Mouse (Mus musculus) lung, embryonic 16.5 days (tissue): ENCODE measurements around the gene Sh2b1. TPM values are rescaled to one million over a fixed set of nuclear protein-coding genes. Genes with fewer than 3 reads are reported as not detected.

Experiments
- ATAC-seq: fragments of 200-750 bp; cut with Nextera tagmentation; 2 replicates; pipeline ENCODE4 v1.8.0; 2017; ENCODE audit warnings: low read depth, mild to moderate bottlenecking, moderate library complexity
- H3K27ac ChIP-seq: fragments of 300-500 bp; sonication (generic); 2 replicates; pipeline ENCODE4 v1.5.1; 2014; ENCODE audit warnings: mild to moderate bottlenecking, control low read depth, low read length
- H3K27me3 ChIP-seq: fragments of 300-500 bp; sonication (generic); 2 replicates; pipeline ENCODE4 v1.6.1; 2014; ENCODE audit warnings: low read depth, low read length, mixed read lengths; ENCODE audit not compliant: control insufficient read depth, insufficient read depth
- H3K36me3 ChIP-seq: fragments of 300-500 bp; sonication (generic); 2 replicates; pipeline ENCODE4 v1.6.1; 2014; ENCODE audit warnings: low read length; ENCODE audit not compliant: control insufficient read depth, insufficient read depth
- H3K4me1 ChIP-seq: fragments of 300-500 bp; sonication (generic); replicated peaks from 2 replicates; pipeline ENCODE4 v1.6.1; 2014; ENCODE audit warnings: low read length, mixed read lengths; ENCODE audit not compliant: control insufficient read depth, insufficient read depth
- H3K4me2 ChIP-seq: fragments of 300-500 bp; sonication (generic); 2 replicates; pipeline ENCODE4 v1.6.1; 2014; ENCODE audit warnings: low read depth, low read length, control low read depth
- H3K4me3 ChIP-seq: fragments of 300-500 bp; sonication (generic); 2 replicates; pipeline ENCODE4 v1.5.1; 2014; ENCODE audit warnings: mild to moderate bottlenecking, low read length, control low read depth
- H3K9ac ChIP-seq: fragments of 300-500 bp; sonication (generic); 2 replicates; pipeline ENCODE4 v1.6.1; 2014; ENCODE audit warnings: low read length, control low read depth
- H3K9me3 ChIP-seq: fragments of 300-500 bp; sonication (generic); 2 replicates; pipeline ENCODE4 v1.6.1; 2016; ENCODE audit warnings: low read length; ENCODE audit not compliant: control insufficient read depth
- WGBS: fragments of 180-500 bp; shearing (Covaris S2); extraction: QIAGEN DNeasy Blood & Tissue Kit; methylation state at CpG from one replicate; pipeline ENCODE4 v1.1.7; 2014; 5-methylcytosine and 5-hydroxymethylcytosine counted together
- polyA plus RNA-seq: library from polyadenylated mRNA; unstranded; fragments of >200 nt; fragmentation: Nextera tagmentation; extraction: Ambion mirVana; gene quantifications from 2 replicates; pipeline ENCODE4 v1.2.1, GENCODE M21; 2015

Sh2b1 gene
- polyA plus RNA-seq = 47.2 and 48.5 TPM in 2 replicates

DNA sequence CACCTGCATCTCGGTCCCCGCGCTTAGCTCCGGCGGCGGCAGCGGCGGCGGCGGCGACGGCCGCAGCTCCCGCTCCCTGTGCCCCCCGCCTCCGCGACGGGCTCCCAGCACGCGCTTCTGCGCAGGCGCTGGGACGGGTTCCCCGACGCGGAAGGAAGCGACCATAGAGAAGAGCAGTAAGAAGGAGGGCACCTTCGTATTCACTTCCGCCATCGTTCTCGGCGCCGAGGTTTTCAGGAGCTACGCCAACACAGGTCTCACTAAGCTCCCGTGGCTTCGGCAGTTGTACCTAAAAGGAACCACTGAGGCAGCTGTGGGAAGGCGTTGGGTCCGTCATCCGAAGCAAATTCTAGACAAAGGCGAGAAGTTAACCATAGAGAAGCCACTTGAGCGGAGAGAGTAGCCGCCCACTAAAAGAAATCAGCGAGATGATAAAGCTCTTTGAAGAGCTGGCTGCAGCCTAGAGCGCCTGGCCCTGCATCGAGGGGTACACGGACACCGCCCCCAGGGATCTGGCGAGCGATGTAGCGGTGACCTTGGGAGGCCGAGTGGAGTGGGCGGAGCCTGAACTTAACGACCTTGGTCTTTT is at the start of gene Sh2b1:
Sh2b1 (minus strand) TSS at position 432 of the 589 bp plus-strand sequence.
- peak; percentile 94 for ATAC-seq
- Histone ChIP-seq H3K27ac (peak within 1 kb of the TSS; percentile 96), H3K27me3 (no peaks in the 10 kb centered on the region), H3K36me3 (peaks cover 17% of the 10 kb centered on the region), H3K4me1 (peaks cover 9% of the 10 kb centered on the region), H3K9me3 (no peaks in the 10 kb centered on the region), H3K4me3 (peak within 1 kb of the TSS; percentile 88), H3K4me2 (peak within 1 kb of the TSS; percentile 90), H3K9ac (peak within 1 kb of the TSS; percentile 99)
- under 1% methylated on average over 53 of the region's 53 CpGs for WGBS

- H3K4me1 ChIP-seq = no peaks in the 10 kb centered on the region
- no peak overlapping the region for H3K4me2 ChIP-seq
- no peak overlapping the region for H3K9ac ChIP-seq
- no peak overlapping the region for H3K27ac ChIP-seq
- no peaks in the 10 kb centered on the region for H3K36me3 ChIP-seq
- 67% methylated on average over 3 of the region's 3 CpGs for WGBS
- H3K4me3 ChIP-seq = no peak overlapping the region
- H3K9me3 ChIP-seq = no peaks in the 10 kb centered on the region
- ATAC-seq = no peak
- H3K27me3 ChIP-seq = no peaks in the 10 kb centered on the region
These were observed 48.1 kb upstream of the Sh2b1 start for GRCm38 (mm10) chr7:126523316-126523715.

- Histone ChIP-seq H3K9me3 (no peaks in the 10 kb centered on the region), H3K4me1 (no peaks in the 10 kb centered on the region), H3K9ac (no peak overlapping the region), H3K27me3 (no peaks in the 10 kb centered on the region), H3K4me2 (no peak overlapping the region), H3K4me3 (no peak overlapping the region), H3K36me3 (no peaks in the 10 kb centered on the region), H3K27ac (no peak overlapping the region)
- peak; percentile 38; the same call in 1 of the 2 replicates for ATAC-seq
- 50% methylated on average over 2 of the region's 2 CpGs for WGBS
These were observed 44.3 kb upstream of the Sh2b1 start for GRCm38 (mm10) chr7:126519513-126519912.

DNA sequence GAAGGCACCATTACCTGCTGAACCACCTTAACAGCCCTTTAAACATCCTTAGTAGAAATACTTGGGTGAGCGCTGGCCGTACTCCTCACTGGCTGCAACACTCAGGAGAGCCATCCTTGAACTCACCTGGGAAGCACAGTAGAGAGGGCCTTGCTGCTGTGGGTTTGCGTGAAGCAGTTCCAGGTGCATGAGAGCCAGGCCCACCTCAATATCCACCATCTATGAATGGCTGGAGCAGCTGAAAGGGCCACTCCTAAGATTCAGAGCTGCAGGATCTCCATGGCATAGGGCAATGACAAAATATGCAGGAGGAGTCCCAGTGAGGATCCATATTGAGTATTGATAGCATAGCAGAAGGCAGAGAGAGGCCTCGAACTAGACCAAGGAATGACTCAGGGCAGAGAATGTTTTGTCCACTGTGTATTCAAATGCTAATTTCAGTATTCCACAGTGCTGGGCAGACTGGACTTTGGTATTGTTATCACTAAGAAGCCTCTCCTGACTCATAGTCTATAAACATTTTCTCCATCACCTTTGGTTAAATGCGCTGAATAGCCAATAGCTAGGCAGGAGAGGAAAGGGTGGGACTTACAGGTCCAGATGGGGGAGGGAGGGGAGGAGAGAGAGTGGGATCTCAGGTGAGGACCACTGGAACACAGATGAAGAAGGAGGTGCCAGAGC is 43.2 kb upstream of the Sh2b1 start:
- Histone ChIP-seq H3K27ac (no peak overlapping the region), H3K27me3 (no peaks in the 10 kb centered on the region), H3K9ac (no peak overlapping the region), H3K4me1 (no peaks in the 10 kb centered on the region), H3K36me3 (no peaks in the 10 kb centered on the region), H3K4me3 (no peak overlapping the region), H3K4me2 (no peak overlapping the region), H3K9me3 (no peaks in the 10 kb centered on the region)
- no peak for ATAC-seq
- WGBS = 87% methylated on average over 5 of the region's 5 CpGs

GRCm38 (mm10) chr7:126511287-126511686 is 36.1 kb upstream of the Sh2b1 start:
- no peak for ATAC-seq
- no peaks in the 10 kb centered on the region for H3K27me3 ChIP-seq
- no peaks in the 10 kb centered on the region for H3K4me1 ChIP-seq
- H3K4me3 ChIP-seq = no peak overlapping the region
- H3K4me2 ChIP-seq = no peak overlapping the region
- no peak overlapping the region for H3K27ac ChIP-seq
- no peak overlapping the region for H3K9ac ChIP-seq
- H3K36me3 ChIP-seq = no peaks in the 10 kb centered on the region
- no peaks in the 10 kb centered on the region for H3K9me3 ChIP-seq
- WGBS = 68% methylated on average over 3 of the region's 3 CpGs

DNA sequence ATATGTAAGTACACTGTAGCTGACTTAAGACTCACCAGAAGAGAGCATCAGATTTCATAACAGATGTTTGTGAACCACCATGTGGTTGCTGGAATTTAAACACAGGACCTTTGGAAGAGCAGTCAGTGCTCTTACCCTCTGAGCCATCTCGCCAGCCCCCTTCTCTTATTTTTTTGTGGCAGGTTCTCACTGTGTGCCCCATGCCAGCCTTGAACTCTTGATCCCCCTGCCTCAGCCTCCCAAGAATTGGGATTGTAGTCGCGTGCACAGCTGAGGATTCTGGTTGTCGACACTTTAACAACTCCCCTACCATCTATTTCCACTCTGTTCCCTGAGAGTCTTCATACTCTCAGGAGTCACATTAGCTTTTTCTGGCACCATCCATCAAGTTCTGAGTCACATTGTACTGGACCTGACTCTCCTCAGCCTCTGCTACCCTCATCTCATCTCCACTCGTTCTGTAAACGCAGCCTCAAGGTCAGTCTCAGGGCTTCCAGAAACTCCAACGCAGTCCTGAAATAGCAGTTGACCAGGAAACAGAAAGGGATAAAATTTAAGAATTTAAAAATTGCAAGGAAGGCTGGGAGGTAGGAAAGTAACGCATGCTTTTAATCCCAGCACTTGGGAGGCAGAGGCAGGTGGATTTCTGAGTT is 32.0 kb upstream of the Sh2b1 start:
- H3K4me3 ChIP-seq = no peak overlapping the region
- H3K27me3 ChIP-seq = no peaks in the 10 kb centered on the region
- ATAC-seq = no peak
- no peak overlapping the region for H3K27ac ChIP-seq
- 0 out of 2 replicates have a peak, but pooled peaks cover 4% of the 10 kb centered on the region for H3K4me1 ChIP-seq
- WGBS = 68% methylated on average over 8 of the region's 8 CpGs
- H3K4me2 ChIP-seq = no peak overlapping the region
- no peaks in the 10 kb centered on the region for H3K36me3 ChIP-seq
- H3K9me3 ChIP-seq = no peaks in the 10 kb centered on the region
- H3K9ac ChIP-seq = no peak overlapping the region

- 57% methylated on average over 2 of the region's 2 CpGs for WGBS
- no peak for ATAC-seq
- peaks cover 13% of the 10 kb centered on the region for H3K36me3 ChIP-seq
- no peak overlapping the region for H3K9ac ChIP-seq
- no peaks in the 10 kb centered on the region for H3K27me3 ChIP-seq
- no peaks in the 10 kb centered on the region for H3K9me3 ChIP-seq
- no peak overlapping the region for H3K4me3 ChIP-seq
- peaks cover 12% of the 10 kb centered on the region for H3K4me1 ChIP-seq
- no peak overlapping the region for H3K27ac ChIP-seq
- no peak overlapping the region for H3K4me2 ChIP-seq
These were observed 29.7 kb upstream of the Sh2b1 start for GRCm38 (mm10) chr7:126504913-126505312.

- H3K4me1 ChIP-seq = peaks cover 12% of the 10 kb centered on the region
- under 1% methylated on average over 50 of the region's 72 CpGs for WGBS
- peak; percentile 90 for ATAC-seq
- peak within 1 kb of the TSS; percentile 75 for H3K4me2 ChIP-seq
- peak within 1 kb of the TSS; percentile 90 for H3K4me3 ChIP-seq
- peak within 1 kb of the TSS; percentile 99 for H3K27ac ChIP-seq
- H3K9ac ChIP-seq = peak within 1 kb of the TSS; percentile 99
- H3K36me3 ChIP-seq = peaks cover 27% of the 10 kb centered on the region
- H3K9me3 ChIP-seq = no peaks in the 10 kb centered on the region
- no peaks in the 10 kb centered on the region for H3K27me3 ChIP-seq
These were observed 28.2 kb upstream of the Sh2b1 start, which contains the start of gene Atxn2l for GRCm38 (mm10) chr7:126503273-126503878. TSS of gene Atxn2l (minus strand) at chr7:126503437.

DNA sequence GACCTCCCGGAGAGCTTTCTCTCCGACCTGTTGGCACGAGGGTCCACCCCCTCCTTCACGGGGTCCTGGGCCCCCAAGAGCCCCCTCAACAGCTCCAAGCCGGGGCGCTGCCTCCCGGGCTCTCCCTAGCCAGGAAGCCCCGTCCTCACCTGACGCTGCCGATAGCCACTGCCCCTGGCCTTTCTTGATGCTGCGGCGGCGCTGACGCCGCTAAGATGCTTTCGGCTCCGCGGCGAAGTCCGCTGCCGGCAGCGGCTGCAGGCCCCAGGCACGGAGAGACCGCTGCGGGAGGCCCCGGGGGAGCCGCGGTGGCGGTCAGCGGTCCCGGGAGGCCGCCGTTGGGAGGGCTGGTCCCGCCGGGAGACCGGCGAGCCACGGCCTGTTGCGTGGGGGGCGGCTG is 27.5 kb upstream of the Sh2b1 start:
- peak overlapping the region; percentile 99 for H3K9ac ChIP-seq
- peak overlapping the region; percentile 99 for H3K27ac ChIP-seq
- H3K36me3 ChIP-seq = peaks cover 33% of the 10 kb centered on the region
- peaks cover 12% of the 10 kb centered on the region for H3K4me1 ChIP-seq
- 0% methylated on average over 40 of the region's 40 CpGs for WGBS
- H3K27me3 ChIP-seq = no peaks in the 10 kb centered on the region
- no peaks in the 10 kb centered on the region for H3K9me3 ChIP-seq
- no peak; the same call in none of the 2 replicates for ATAC-seq
- peak overlapping the region; percentile 90 for H3K4me3 ChIP-seq
- peak overlapping the region; percentile 75 for H3K4me2 ChIP-seq
